Mouse (Mus musculus): ENCODE results near the gene Cxcl2. TPM values are rescaled to one million over a fixed set of nuclear protein-coding genes. Genes with fewer than 3 reads are reported as not detected.

Gene Cxcl2
- 0.18 and 0.28 TPM in 2 replicates for polyA plus RNA-seq (2015; fragmentation: Nextera tagmentation; extraction: Ambion mirVana)

DNA sequence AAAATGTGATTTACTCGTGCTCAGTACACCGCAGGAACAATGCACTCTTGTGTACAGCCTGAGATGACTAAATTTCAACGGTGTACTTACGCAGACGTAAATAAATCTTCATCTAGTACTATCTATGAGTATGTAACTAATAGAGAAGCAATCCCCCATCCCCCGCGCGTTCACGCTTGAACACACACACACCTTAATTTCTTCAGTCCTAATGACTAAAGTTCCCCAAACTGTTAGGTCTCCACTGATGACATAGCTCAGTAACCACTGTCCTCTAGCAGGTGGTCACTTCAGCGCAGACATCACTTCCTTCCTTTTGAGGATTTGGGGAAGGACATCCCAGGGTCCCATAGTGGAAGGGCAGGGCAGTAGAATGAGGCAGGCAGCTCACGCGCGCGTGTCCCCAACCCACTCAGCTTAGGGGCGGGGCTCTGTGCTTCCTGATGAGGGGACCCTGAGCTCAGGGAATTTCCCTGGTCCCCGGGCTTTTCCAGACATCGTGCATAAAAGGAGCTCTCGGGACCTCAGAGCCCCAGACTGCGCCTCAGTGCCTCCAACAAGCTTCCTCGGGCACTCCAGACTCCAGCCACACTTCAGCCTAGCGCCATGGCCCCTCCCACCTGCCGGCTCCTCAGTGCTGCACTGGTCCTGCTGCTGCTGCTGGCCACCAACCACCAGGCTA lies at the start of gene Cxcl2:
Cxcl2 (plus strand) TSS at position 533 of the 682 bp plus-strand sequence.
- Histone ChIP-seq H3K4me3 (peak within 1 kb of the TSS; percentile 37), H3K9ac (no peak within 1 kb of the TSS), H3K4me2 (replicated peaks) (peak within 1 kb of the TSS; percentile 70), H3K27me3 (peaks cover 44% of the 10 kb centered on the region), H3K4me1 (peaks cover 31% of the 10 kb centered on the region), H3K36me3 (no peaks in the 10 kb centered on the region), H3K9me3 (no peaks in the 10 kb centered on the region), H3K27ac (no peak within 1 kb of the TSS)
- ATAC-seq (ENCODE audit: low FRiP score, low read depth): peak; percentile 49; the same call in 1 of the 2 replicates
- WGBS: 12% methylated on average over 22 of the region's 22 CpGs

DNA sequence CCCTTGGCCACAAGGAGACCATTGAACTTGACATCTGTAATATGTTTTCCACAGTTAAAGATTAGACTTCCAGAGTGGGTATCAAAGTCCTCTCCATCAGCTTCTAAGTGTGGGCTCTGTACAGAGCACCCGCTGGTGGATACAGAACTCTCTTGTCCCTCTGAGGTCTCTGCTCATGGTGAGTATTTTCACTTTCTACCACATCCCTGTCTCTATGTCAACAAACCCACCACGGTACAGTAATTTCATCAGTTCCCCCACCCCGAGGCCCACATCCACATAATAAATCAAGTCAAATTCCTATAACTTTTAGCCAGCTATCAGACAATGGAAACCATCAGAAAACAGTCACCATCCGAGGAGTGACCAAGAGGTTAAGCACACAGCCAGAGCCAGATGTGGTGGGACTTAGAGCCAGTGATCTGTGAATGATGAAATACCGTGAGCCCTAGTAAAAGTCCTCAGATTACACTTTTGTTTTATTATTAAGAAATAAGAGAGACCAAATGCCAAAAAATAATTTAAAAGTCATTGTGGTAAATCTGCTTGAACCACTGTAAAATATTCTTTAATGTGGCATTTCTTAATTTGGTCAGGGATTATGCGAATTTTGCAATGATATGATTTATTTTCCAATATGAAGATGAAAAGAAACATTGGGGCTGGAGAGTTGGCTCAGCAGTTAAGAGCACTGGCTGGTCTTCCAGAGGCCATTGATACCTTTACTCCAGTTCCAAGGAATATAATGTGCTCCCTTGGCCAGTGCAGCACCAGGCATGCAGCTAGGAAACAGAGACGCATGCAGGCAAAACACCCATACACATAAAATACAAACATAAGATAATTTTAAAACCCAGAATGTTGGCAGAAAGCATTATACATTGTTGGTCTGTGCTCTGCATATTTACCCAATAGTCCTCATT lies 48.1 kb upstream of the Cxcl2 start:
- no peak overlapping the region for H3K9ac ChIP-seq
- H3K36me3 ChIP-seq: no peaks in the 10 kb centered on the region
- no peaks in the 10 kb centered on the region for H3K27me3 ChIP-seq
- no peak overlapping the region for H3K4me2 ChIP-seq (replicated peaks)
- 58% methylated on average over 7 of the region's 7 CpGs for WGBS
- peak; percentile 79; the same call in 1 of the 2 replicates for ATAC-seq (ENCODE audit: low FRiP score, low read depth)
- no peak overlapping the region for H3K27ac ChIP-seq
- H3K4me1 ChIP-seq: 0 out of 2 replicates have a peak, but pooled peaks cover 3% of the 10 kb centered on the region
- no peak overlapping the region for H3K4me3 ChIP-seq
- no peaks in the 10 kb centered on the region for H3K9me3 ChIP-seq

DNA sequence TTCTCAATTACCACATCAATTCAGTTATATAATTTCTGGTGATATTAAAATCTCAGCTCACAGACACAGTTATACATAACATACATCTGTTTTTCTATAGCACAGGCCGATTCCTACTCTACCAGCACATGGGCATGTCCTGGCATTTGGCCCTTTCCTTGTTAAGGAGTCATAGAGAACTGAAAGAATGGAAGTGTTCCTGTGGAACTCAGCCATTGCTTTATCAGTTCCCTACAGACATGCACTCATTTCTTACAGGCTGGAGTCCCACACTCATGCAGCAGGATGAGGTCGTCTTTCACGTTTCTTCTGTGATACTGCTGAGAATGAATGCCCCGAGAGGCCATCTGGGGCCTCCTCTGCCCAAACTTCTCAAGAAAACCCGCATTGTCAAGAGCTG lies 46.2 kb upstream of the Cxcl2 start:
- Histone ChIP-seq H3K36me3 (no peaks in the 10 kb centered on the region), H3K27ac (no peak overlapping the region), H3K4me3 (no peak overlapping the region), H3K9ac (no peak overlapping the region), H3K4me2 (replicated peaks) (no peak overlapping the region), H3K27me3 (peaks cover 3% of the 10 kb centered on the region; the same call in 1 of the 2 replicates), H3K9me3 (no peaks in the 10 kb centered on the region), H3K4me1 (0 out of 2 replicates have a peak, but pooled peaks cover 3% of the 10 kb centered on the region)
- 77% methylated on average over 5 of the region's 5 CpGs for WGBS
- ATAC-seq (ENCODE audit: low FRiP score, low read depth): no peak

DNA sequence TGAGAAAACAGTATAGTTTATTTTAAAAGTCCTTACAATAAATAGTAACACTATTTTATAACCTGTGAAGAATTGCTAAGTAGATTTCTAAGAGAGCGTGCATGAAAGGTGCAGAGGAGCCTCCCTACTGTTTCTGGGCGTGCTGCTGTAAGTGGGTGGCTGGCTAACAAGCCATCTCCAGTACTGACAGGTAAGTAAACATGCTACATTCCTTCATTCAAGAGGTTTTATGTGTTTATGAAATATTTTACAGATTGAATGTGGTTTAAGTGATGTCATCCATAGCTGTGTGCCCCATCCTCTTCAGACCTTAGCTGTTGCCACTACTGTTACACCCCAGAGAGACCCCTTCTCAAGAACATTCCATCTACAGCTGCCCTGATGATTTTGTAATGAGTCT lies 45.2 kb upstream of the Cxcl2 start:
- 79% methylated on average over 2 of the region's 2 CpGs for WGBS
- no peak overlapping the region for H3K27ac ChIP-seq
- no peak overlapping the region for H3K4me2 ChIP-seq (replicated peaks)
- H3K27me3 ChIP-seq: peaks cover 6% of the 10 kb centered on the region; the same call in 1 of the 2 replicates
- H3K36me3 ChIP-seq: no peaks in the 10 kb centered on the region
- H3K4me1 ChIP-seq: 0 out of 2 replicates have a peak, but pooled peaks cover 3% of the 10 kb centered on the region
- H3K4me3 ChIP-seq: no peak overlapping the region
- no peak overlapping the region for H3K9ac ChIP-seq
- ATAC-seq (ENCODE audit: low FRiP score, low read depth): no peak
- no peaks in the 10 kb centered on the region for H3K9me3 ChIP-seq

DNA sequence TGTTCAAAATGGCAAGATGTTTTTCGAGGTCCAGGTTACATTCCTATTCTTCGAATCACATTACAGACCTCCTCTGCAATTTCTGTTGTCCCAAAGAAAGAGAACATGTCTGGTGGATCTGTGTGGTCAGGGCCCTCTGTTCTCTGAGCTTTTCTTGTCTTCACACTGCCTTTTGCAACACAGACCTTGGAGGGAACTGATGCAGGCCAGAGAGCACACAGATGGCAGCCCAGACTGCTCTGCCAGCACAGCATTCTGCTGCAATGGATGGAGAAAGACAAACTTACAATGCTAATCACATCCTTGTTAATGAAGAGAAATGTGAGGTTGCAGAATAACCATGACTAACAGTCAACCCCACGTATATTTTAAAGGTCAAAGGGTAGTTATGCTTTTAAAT lies 44.6 kb upstream of the Cxcl2 start:
- H3K27ac ChIP-seq: no peak overlapping the region
- H3K36me3 ChIP-seq: no peaks in the 10 kb centered on the region
- H3K4me3 ChIP-seq: no peak overlapping the region
- H3K9me3 ChIP-seq: no peaks in the 10 kb centered on the region
- 0 out of 2 replicates have a peak, but pooled peaks cover 3% of the 10 kb centered on the region for H3K4me1 ChIP-seq
- no peak overlapping the region for H3K9ac ChIP-seq
- H3K27me3 ChIP-seq: peaks cover 12% of the 10 kb centered on the region; the same call in 1 of the 2 replicates
- ATAC-seq (ENCODE audit: low FRiP score, low read depth): no peak
- no peak overlapping the region for H3K4me2 ChIP-seq (replicated peaks)
- 80% methylated on average over 3 of the region's 3 CpGs for WGBS

DNA sequence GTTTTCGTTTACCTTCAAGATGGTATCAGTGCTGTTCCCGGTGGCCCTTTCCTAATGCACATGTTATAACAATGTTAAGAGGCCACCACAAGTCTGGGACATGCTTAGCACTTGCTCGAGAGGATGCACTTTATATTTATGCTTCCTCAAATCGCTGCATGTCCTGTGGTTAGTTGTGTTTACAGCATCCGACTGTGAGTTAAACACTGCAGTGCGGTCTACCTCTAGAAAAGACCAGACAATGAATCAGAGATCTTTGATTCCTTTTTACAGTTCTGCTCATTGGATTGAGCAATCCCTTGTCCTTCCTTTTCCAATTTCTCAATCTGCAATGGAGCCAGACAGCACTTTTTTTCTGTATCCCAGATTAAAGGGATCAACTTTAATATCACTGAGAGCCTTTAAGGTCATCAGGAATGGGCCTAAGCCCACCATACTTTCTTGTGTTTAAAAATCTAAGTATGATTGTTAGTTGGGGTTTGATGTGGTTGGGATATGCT lies 41.7 kb upstream of the Cxcl2 start:
- ATAC-seq (ENCODE audit: low FRiP score, low read depth): no peak
- Histone ChIP-seq H3K9ac (no peak overlapping the region), H3K9me3 (no peaks in the 10 kb centered on the region), H3K4me2 (replicated peaks) (no peak overlapping the region), H3K36me3 (no peaks in the 10 kb centered on the region), H3K4me1 (no peaks in the 10 kb centered on the region), H3K27ac (no peak overlapping the region), H3K4me3 (no peak overlapping the region), H3K27me3 (peaks cover 16% of the 10 kb centered on the region; the same call in 1 of the 2 replicates)
- WGBS: 81% methylated on average over 6 of the region's 6 CpGs

DNA sequence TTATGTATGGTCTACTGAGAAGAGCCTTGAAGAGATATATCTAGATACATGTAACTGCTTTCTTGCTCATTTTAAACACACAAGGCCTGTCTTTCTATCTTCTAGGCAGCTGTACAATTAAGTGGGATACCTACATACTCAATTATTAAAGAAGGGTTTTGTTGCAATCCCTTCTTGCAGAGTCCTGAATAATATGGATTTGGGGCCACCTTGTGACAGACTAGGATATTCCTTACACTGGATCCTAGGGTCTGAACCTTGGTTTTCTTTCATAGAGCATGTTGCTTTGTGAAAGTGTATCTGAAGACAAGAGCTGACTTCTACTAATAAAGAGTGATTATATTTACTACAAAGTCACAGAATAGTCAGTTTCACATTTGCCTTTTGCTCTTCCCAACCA lies 36.9 kb upstream of the Cxcl2 start:
- no peak for ATAC-seq (ENCODE audit: low FRiP score, low read depth)
- Histone ChIP-seq H3K4me2 (replicated peaks) (no peak overlapping the region), H3K36me3 (no peaks in the 10 kb centered on the region), H3K4me1 (no peaks in the 10 kb centered on the region), H3K27me3 (peaks cover 29% of the 10 kb centered on the region), H3K9ac (no peak overlapping the region), H3K9me3 (no peaks in the 10 kb centered on the region), H3K4me3 (no peak overlapping the region), H3K27ac (no peak overlapping the region)

DNA sequence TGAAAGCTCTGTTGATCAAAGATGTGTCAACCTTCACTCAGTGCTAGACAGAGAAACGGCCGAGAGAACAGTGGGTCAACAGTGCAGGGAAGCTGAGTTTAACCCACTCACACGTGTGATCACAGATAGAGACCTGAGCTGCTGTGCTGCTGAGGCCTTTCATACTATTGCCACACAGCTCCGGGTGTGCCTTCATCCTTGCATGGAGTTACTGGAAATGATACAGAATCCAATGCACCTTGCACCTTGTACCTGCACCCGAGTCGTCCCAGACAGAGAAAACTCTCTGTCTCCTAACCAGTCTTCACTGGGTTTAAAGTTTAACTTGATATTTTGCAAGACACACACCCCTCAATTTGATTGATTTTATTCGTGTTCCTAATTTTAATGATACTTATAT lies 31.3 kb upstream of the Cxcl2 start:
- H3K9me3 ChIP-seq: no peaks in the 10 kb centered on the region
- 79% methylated on average over 7 of the region's 7 CpGs for WGBS
- no peaks in the 10 kb centered on the region for H3K36me3 ChIP-seq
- no peak overlapping the region for H3K9ac ChIP-seq
- H3K4me2 ChIP-seq (replicated peaks): no peak overlapping the region
- 0 out of 2 replicates have a peak, but pooled peaks cover 3% of the 10 kb centered on the region for H3K4me1 ChIP-seq
- no peak overlapping the region for H3K4me3 ChIP-seq
- H3K27me3 ChIP-seq: peaks cover 25% of the 10 kb centered on the region
- H3K27ac ChIP-seq: no peak overlapping the region
- ATAC-seq (ENCODE audit: low FRiP score, low read depth): no peak

DNA sequence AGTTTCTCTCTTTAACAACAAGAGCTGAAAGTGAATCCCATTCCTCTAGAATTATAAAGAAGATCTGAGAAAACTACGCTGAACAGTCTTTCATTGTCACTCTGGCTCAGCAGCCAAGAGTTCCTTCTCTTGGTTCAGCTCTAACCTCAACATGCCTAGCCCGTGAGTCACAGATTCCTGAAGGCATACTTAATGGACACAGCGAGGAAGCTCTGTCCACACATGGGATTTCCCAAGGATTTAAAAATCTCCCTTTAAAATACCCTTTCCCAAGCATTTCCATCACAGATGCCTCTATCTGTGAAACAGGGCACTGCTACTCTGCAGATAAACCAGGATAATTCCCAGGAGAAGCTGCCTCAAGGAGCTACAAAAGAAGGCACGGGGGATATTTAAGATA lies 27.6 kb upstream of the Cxcl2 start:
- Histone ChIP-seq H3K4me1 (0 out of 2 replicates have a peak, but pooled peaks cover 3% of the 10 kb centered on the region), H3K27me3 (peaks cover 11% of the 10 kb centered on the region), H3K9me3 (no peaks in the 10 kb centered on the region), H3K27ac (no peak overlapping the region), H3K4me2 (replicated peaks) (no peak overlapping the region), H3K9ac (no peak overlapping the region), H3K4me3 (no peak overlapping the region), H3K36me3 (no peaks in the 10 kb centered on the region)
- ATAC-seq (ENCODE audit: low FRiP score, low read depth): no peak
- 56% methylated on average over 4 of the region's 4 CpGs for WGBS

DNA sequence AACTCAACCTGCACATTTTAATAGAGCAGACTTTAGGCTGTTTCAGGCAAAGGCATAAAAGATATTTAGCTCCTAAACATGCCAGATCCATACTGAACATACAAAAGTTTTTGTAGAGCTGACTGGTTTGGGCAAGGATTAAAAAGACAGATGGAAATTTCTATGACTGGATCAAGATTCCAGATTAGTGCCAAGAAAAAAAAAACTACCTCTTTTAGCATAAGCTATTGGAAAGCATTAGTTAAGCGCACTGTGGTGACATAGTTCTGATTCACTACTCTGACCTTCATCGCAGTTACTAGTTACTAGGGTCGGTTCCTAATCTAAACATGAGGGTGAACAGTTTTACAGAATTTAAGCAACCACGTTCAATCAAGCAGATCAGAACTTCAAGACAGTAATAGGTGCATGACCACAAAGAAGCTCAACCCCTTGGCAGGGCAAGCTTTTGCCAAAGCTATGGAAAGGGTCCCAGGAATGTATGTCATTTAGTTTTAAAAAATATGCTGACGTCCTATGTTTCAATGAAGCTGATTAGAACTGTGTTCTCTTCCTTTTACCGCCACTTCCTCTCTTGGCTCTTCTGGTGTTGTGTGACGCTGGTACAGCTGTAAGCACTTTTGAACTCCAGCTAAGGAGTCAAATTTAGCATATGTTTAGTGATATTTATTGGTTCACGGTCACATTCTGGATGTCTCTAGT lies 27.0 kb upstream of the Cxcl2 start:
- Histone ChIP-seq H3K4me3 (no peak overlapping the region), H3K4me1 (0 out of 2 replicates have a peak, but pooled peaks cover 3% of the 10 kb centered on the region), H3K4me2 (replicated peaks) (no peak overlapping the region), H3K9me3 (no peaks in the 10 kb centered on the region), H3K36me3 (no peaks in the 10 kb centered on the region), H3K9ac (no peak overlapping the region), H3K27ac (no peak overlapping the region), H3K27me3 (peaks cover 11% of the 10 kb centered on the region)
- no peak for ATAC-seq (ENCODE audit: low FRiP score, low read depth)
- WGBS: 68% methylated on average over 8 of the region's 8 CpGs

DNA sequence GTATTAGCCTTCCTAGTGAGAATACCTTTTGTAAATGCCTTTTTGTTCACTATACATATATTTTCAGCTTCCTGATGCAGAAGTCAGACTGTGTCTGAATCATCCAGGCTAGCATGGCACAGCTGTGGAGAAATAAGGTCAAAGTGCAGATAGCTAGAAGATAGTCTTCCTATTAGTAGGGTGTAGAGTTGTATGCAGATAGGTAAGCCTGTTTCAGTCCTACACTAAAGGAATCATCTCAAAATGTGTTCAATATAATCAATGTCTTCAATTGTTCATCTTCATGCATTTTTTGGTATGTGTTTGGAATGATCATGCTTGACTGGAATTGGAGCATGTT lies 26.5 kb upstream of the Cxcl2 start:
- no peaks in the 10 kb centered on the region for H3K9me3 ChIP-seq
- H3K4me2 ChIP-seq (replicated peaks): no peak overlapping the region
- no peak for ATAC-seq (ENCODE audit: low FRiP score, low read depth)
- 0 out of 2 replicates have a peak, but pooled peaks cover 3% of the 10 kb centered on the region for H3K4me1 ChIP-seq
- no peak overlapping the region for H3K4me3 ChIP-seq
- peaks cover 11% of the 10 kb centered on the region for H3K27me3 ChIP-seq
- no peak overlapping the region for H3K27ac ChIP-seq
- no peaks in the 10 kb centered on the region for H3K36me3 ChIP-seq
- no peak overlapping the region for H3K9ac ChIP-seq
